Mouse (Mus musculus) CD4-positive, CD25-positive, alpha-beta regulatory T cell (primary cell): ENCODE data around the gene Med23. TPM values are rescaled to one million over a fixed set of nuclear protein-coding genes. Genes with fewer than 3 reads are reported as not detected.

Experiments
- polyA plus RNA-seq: library from polyadenylated mRNA; unstranded; fragments of 100-300 nt; shearing (Covaris generic); gene quantifications from one replicate; pipeline ENCODE4 v1.2.1, GENCODE M21; 2017

Gene Med23
- 35.7 TPM for polyA plus RNA-seq

GRCm38 (mm10) chr10:24869760-24870290 is at the start of gene Med23:
Med23 (plus strand) TSS chr10:24869986.

GRCm38 (mm10) chr10:24842676-24843075 is 27.1 kb upstream of the Med23 start, which contains the start of gene Enpp3:
Enpp3 (minus strand) TSS chr10:24842823.

DNA sequence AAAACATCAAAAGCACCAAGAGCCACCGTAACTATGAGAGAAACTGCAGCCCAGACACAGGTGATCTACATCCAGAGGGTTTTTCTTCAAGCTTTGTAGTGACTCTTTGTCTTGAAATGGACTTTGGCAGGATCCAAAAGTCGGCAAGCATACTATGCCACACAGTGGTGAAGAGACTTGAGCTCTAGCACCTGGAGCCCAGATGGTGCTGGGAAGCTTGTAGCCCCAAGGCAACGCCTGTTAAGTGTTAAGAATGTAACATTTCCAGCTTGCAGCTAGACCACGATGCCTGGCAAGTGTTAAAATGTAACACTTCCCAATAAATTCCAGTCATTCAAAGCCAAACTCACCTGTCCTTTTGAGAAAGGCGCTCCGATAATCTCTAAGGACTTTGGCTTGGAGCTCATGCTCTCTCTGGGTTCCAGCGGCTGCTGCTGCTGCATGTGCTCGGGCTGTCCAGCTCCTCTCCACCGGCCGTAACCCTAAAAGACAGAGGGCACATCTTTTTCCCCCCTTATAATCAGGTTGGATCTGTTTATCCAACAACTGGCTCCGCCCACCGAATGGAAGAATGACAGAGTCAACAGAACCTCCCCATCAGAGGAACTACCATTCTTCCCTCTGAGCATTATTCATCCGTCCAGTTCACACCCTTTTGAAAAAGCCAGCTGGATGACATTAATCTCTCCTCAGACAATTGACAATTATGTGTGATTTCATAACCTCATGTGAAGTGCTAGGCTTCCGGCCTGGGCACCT is 57.4 kb downstream of the Med23 start, which contains the start of gene Arg1:
Gene Arg1, minus strand, starts transcription at position 523 of the 759 bp plus-strand sequence.

Other genes with a start within 250 kb of the Med23 start
- gene Enpp1, start 157.8 kb upstream of the Med23 start, polyA plus RNA-seq = 13.4 TPM
- not detected for gene Enpp3, start 27.2 kb upstream of the Med23 start, polyA plus RNA-seq
- gene Arg1, start 57.5 kb downstream of the Med23 start, polyA plus RNA-seq = 1.6 TPM